Mouse (Mus musculus): Measurements from ENCODE around the gene Pigg.

GRCm38 (mm10) chr5:108270415-108270814, 42.0 kb upstream of the Pigg start:
- TF ChIP-seq CTCF (IDR thresholded peaks at IDR 0.05; ENCODE audit: low read depth, low read length) (no peak), POLR2A (IDR thresholded peaks at IDR 0.05; ENCODE audit: insufficient read depth, low read length) (no peak)

Measured in ES-Bruce4 (cell line).